ENCODE assay signal across 11 mouse cellular contexts in genomic region chr7:30635752-30636151, GRCm38 (mm10). TPM values are rescaled to one million over a fixed set of nuclear protein-coding genes. Genes with fewer than 3 reads are reported as not detected.
A peak's percentile ranks its signal among the peaks of the same experiment; 100 is the strongest.
DNase-seq lines count a peak whose midpoint lies in the region; ATAC-seq and TF ChIP-seq lines count a peak whose summit lies in the region.
"Had no signal": no experiment of that assay in that cellular context is flagged by ENCODE, and none has a peak within 500 bp of the region (broad histone marks: within the 10 kb centered on the region; RNA-seq: fewer than 3 reads in every experiment).

Etv2 (minus strand) TSS chr7:30635852.

- H3K27ac ChIP-seq in heart, embryonic 12.5 days (ENCODE audit: poor library complexity, severe bottlenecking), result no peak within 1 kb of the TSS
- H3K27ac ChIP-seq in ES-E14 (ENCODE audit: insufficient read depth, low read depth, low read length, poor library complexity, severe bottlenecking), result no peak within 1 kb of the TSS
- H3K27ac ChIP-seq in hindbrain, embryonic 14.5 days, result no peak within 1 kb of the TSS
- H3K27ac ChIP-seq in midbrain, embryonic 10.5 days (replicated peaks), result no peak within 1 kb of the TSS

- peak within 1 kb of the TSS; percentile 54 for H3K4me2 ChIP-seq in heart, embryonic 12.5 days
- H3K4me2 ChIP-seq in hindbrain, embryonic 14.5 days (replicated peaks), result peak within 1 kb of the TSS; percentile 27

- H3K9ac ChIP-seq in heart, embryonic 12.5 days, result peak within 1 kb of the TSS; percentile 1; the same call in 1 of the 2 replicates
- peak within 1 kb of the TSS; percentile 44; the same call in 1 of the 2 replicates for H3K9ac ChIP-seq in ES-E14 (ENCODE audit: insufficient read depth, low read depth, low read length, poor library complexity, severe bottlenecking)
- no peak within 1 kb of the TSS; the same call in 1 of the 2 replicates for H3K9ac ChIP-seq in hindbrain, embryonic 14.5 days

- 5% methylated on average over 5 of the region's 5 CpGs for WGBS in heart, embryonic 12.5 days
- WGBS in hindbrain, embryonic 14.5 days, result 2% methylated on average over 5 of the region's 5 CpGs
- 3% methylated on average over 5 of the region's 5 CpGs for WGBS in midbrain, embryonic 10.5 days

- H3K9me3 ChIP-seq in heart, embryonic 12.5 days (replicated peaks), result no peaks in the 10 kb centered on the region
- H3K9me3 ChIP-seq in ES-E14 (ENCODE audit: control insufficient read depth, insufficient read depth, low read depth, low read length), result no peaks in the 10 kb centered on the region
- no peaks in the 10 kb centered on the region for H3K9me3 ChIP-seq in hindbrain, embryonic 14.5 days (ENCODE audit: control insufficient read depth, low read length)
- no peaks in the 10 kb centered on the region for H3K9me3 ChIP-seq in midbrain, embryonic 10.5 days (replicated peaks)

- no peak for DNase-seq in heart, postnatal 36 days
- DNase-seq in ES-E14 (ENCODE audit: low read depth, low spot score), result no peak
- DNase-seq in hindbrain, embryonic 14.5 days (ENCODE audit: low spot score), result no peak
- no peak for DNase-seq in midbrain, embryonic 10.5 days (ENCODE audit: low spot score)
- DNase-seq in gastrocnemius, postnatal 4 days (ENCODE audit: low spot score in 2 of 2), result no peak
- no peak for DNase-seq in cerebellum, postnatal 36 days
- DNase-seq: thymus, postnatal 14 days had no signal

- ATAC-seq in heart, embryonic 12.5 days (ENCODE audit: insufficient number of reproducible peaks, low FRiP score), result no peak
- ATAC-seq in hindbrain, embryonic 14.5 days (ENCODE audit: low FRiP score), result no peak
- ATAC-seq in inflammation-experienced regulatory T-cells, adult 6 months, result no peak

- intact Hi-C loops in heart, postnatal 36 days (cut with DNase I), result no loop called here

- in situ Hi-C loops in ES-E14 (cut with MboI; ENCODE audit: low sequenced_read_pairs in 2 of 2, unreplicated experiment in 2 of 2), result no loop called here

- H3K4me3 ChIP-seq in heart, embryonic 12.5 days, result peak within 1 kb of the TSS; percentile 19
- H3K4me3 ChIP-seq in ES-E14 (ENCODE audit: insufficient read depth in 1 of 2, low read depth in 1 of 2, low read length in 2 of 2, poor library complexity in 1 of 2, severe bottlenecking in 1 of 2), result peak within 1 kb of the TSS; percentile 43 to 44
- no peak within 1 kb of the TSS for H3K4me3 ChIP-seq in hindbrain, embryonic 14.5 days (replicated peaks; ENCODE audit: low read length)
- peak within 1 kb of the TSS; percentile 40 for H3K4me3 ChIP-seq in midbrain, embryonic 10.5 days

- peaks cover 48% of the 10 kb centered on the region for H3K27me3 ChIP-seq in heart, embryonic 12.5 days (replicated peaks)
- peaks cover 63% of the 10 kb centered on the region for H3K27me3 ChIP-seq in hindbrain, embryonic 14.5 days (ENCODE audit: control insufficient read depth, insufficient read depth, low read length)
- peaks cover 63% of the 10 kb centered on the region for H3K27me3 ChIP-seq in midbrain, embryonic 10.5 days (ENCODE audit: low read depth, poor library complexity, severe bottlenecking)

- H3K4me1 ChIP-seq in heart, embryonic 12.5 days (replicated peaks), result peaks cover 35% of the 10 kb centered on the region
- H3K4me1 ChIP-seq in ES-E14 (ENCODE audit: control insufficient read depth in 2 of 2, insufficient read depth in 2 of 2, low read length in 2 of 2, poor library complexity in 1 of 2), result peaks cover 9 to 28% of the 10 kb centered on the region in 2 experiments; a peak in 3 of 4 replicates
- H3K4me1 ChIP-seq in hindbrain, embryonic 14.5 days (replicated peaks; ENCODE audit: control insufficient read depth, insufficient read depth, low read length), result peaks cover 5% of the 10 kb centered on the region; the same call in 1 of the 2 replicates
- peaks cover 20% of the 10 kb centered on the region for H3K4me1 ChIP-seq in midbrain, embryonic 10.5 days

- peaks cover 9% of the 10 kb centered on the region for H3K36me3 ChIP-seq in heart, embryonic 12.5 days
- peaks cover 2% of the 10 kb centered on the region for H3K36me3 ChIP-seq in ES-E14 (ENCODE audit: control insufficient read depth, insufficient read depth, low read length, poor library complexity, severe bottlenecking)
- H3K36me3 ChIP-seq in hindbrain, embryonic 14.5 days (replicated peaks; ENCODE audit: control insufficient read depth, insufficient read depth), result peaks cover 9% of the 10 kb centered on the region
- peaks cover 10% of the 10 kb centered on the region for H3K36me3 ChIP-seq in midbrain, embryonic 10.5 days

TF ChIP-seq in ES-E14, 5 proteins besides CTCF, POLR2A, EP300 and RAD21:
- TF ChIP-seq CHD2 (IDR thresholded peaks at IDR 0.05; ENCODE audit: low read depth, low read length) (no peak), HCFC1 (IDR thresholded peaks at IDR 0.05; ENCODE audit: borderline replicate concordance, insufficient read depth, low read length) (no peak), ZC3H11A (IDR thresholded peaks at IDR 0.05; ENCODE audit: borderline replicate concordance, low read depth, low read length) (no peak), MAFK (IDR thresholded peaks at IDR 0.05; ENCODE audit: insufficient read depth, low read depth, low read length) (no peak), ZNF384 (IDR thresholded peaks at IDR 0.05; ENCODE audit: low read depth, low read length) (no peak)
TF ChIP-seq in ES-E14: peak in this region for 0.

RNA-seq across cellular contexts. Expression of gene Etv2, which starts in this region (rescaled TPM):
- polyA plus RNA-seq in heart, embryonic 12.5 days (2016; fragmentation: Nextera tagmentation; extraction: Ambion mirVana), result 1.1 and 1.4 TPM in 2 replicates
- total RNA-seq in heart, postnatal 36 days (2021), result not detected
- 1.5 and 2.1 TPM in 2 replicates for total RNA-seq in ES-E14 (2012; rRNA removed)
- polyA plus RNA-seq in hindbrain, embryonic 14.5 days (2014; fragmentation: Nextera tagmentation; extraction: Ambion mirVana), result 0.19 TPM in 1 of 2 replicates, not detected in the other
- not detected in 2 replicates for polyA plus RNA-seq in midbrain, embryonic 10.5 days (2016; fragmentation: Nextera tagmentation; extraction: Ambion mirVana)
- polyA plus RNA-seq in inflammation-experienced regulatory T-cells, adult 6 months (2017; shearing (Covaris generic)), result not detected
- total RNA-seq in gastrocnemius, postnatal 4 days (2021), result not detected
- total RNA-seq: left cerebral cortex, postnatal 25 days had no signal
- polyA plus RNA-seq: gonadal fat pad, adult 2 months had no signal
